Mouse (Mus musculus) adrenal gland, postnatal 36 days (tissue): ENCODE measurements around the gene Myo16. TPM values are rescaled to one million over a fixed set of nuclear protein-coding genes. Genes with fewer than 3 reads are reported as not detected.

Experiments used
- DNase-seq, 2 experiments: peaks; one replicate each; pipeline ENCODE4 v3.0.0; 2021; ENCODE audit warnings: mixed read lengths in 1 of 2
- total RNA-seq, 2 experiments: library from RNA; stranded (reverse); gene quantifications; 2 replicates each; pipeline ENCODE4 v1.2.3; 2021

The Myo16 gene
- total RNA-seq, 2 experiments from 2014 or later, result not detected

DNA sequence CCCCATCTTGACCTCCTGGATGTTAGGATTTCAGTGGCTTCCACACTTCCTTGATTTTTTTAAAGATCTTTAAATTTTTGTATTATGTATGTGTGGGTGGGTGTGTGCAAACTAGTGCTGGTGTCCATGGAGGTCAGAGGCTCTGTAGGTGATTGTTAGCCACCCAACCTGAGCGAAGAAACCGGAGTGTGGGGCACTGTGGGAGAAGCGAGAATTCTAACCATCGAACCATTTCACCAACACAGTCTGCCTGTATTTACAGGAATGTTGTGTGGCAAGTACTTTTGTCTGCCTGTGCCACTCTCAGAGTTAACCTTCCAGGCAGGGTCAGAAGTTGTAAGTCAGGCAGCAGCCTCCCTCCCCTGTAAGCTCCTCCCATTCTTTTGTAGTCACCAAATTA is 22.3 kb downstream of the Myo16 start:
- DNase-seq, result no peak

DNA sequence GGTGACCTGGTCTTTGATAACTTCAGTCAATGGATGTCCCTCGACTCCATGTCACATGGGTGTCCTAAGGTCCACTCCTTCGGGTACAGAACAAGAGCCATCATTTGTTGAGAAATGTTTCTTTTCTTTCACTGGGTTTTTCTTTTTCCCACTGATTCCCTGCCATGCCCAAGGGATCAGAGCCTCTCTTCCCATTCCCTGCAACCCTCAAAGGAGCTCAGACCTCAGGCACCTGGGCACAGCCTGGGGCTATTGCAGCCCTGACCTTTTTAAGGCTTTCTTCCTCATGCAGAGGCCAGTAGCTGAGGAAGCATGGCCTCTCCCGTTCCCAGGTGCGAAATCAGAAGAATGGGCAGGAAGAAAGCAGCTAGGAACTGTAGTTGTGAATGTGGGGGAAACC is 23.4 kb downstream of the Myo16 start:
- no peak for DNase-seq

- no peak for DNase-seq
These were observed 25.3 kb downstream of the Myo16 start for GRCm38 (mm10) chr8:10178986-10179385.

DNA sequence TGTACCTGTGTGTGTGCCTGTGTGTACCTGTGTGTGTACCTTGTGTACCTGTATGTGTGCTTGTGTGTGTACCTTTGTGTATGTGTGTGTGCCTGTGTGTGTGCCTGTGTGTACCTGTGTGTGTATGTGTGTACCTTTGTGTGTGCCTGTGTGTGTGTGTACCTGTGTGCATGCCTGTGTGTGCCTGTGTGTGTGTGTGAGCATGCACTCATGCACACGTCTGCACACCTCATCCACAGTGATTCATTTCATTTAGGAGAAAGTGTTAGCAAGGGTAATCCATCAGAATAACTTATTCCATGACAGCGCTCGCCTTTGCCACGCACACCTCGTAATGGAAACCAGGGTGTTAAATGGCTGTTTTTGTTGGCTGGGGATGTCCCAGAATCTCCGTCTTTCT is 36.9 kb downstream of the Myo16 start:
- DNase-seq, result no peak

DNA sequence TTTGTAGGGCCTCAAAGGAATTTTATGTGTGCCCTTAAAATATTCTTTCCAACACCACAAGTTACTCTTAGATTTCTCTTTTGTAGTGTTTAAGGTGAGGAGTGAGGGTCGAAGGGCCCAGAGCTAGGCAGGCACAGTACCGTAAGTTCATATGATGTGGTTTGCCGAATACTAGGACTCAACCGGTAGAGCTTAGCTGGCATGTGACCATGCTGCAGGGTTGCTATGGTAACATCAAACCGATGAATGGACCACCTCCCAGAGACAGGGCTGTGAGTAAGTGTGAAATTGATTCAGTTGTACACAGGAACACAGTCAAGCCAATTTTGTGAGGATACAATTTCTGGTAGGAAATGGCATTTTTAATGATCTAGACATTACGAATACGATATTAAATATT is 44.5 kb downstream of the Myo16 start:
- DNase-seq, result no peak

- DNase-seq, result no peak
These were observed 45.6 kb downstream of the Myo16 start for GRCm38 (mm10) chr8:10199301-10199700.

DNA sequence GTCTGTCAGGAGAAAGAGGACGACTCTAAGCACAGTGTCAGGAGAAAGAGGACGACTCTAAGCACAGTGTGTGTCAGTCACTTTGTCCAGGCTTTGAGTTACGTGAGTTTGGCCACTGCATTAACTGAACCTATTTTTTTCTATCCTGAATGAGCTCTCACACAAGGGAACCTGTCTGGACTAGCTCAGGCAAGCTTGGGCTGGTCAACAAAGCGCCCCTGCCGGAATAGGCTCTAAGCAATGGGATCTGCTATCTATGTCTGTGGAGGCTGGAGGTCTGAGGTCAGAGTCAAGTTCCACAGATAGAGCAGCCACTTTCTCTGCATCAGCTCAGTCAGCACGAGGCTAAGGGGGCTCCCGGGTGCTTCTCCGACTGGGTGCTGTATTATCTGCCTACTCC is 46.3 kb downstream of the Myo16 start:
- DNase-seq, result no peak

DNA sequence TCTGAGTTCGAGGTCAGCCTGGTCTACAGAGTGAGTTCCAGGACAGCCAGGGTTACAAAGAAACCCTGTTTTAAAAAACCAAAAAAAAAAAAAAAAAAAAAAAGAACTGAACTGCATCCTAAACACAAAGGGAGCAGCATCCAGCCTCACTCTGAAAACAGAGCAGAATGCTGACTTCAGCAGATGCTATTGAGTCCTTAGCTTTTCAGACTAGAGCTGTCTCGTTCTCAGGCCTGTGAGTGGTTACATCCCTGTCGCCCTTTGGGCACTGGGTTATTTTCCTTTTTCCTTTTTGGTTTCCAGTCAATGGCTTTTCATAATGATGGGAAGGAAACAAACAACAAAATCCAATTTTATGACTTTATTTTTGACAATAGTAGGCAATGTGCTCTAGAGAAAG is 61.3 kb downstream of the Myo16 start:
- no peak for DNase-seq

DNA sequence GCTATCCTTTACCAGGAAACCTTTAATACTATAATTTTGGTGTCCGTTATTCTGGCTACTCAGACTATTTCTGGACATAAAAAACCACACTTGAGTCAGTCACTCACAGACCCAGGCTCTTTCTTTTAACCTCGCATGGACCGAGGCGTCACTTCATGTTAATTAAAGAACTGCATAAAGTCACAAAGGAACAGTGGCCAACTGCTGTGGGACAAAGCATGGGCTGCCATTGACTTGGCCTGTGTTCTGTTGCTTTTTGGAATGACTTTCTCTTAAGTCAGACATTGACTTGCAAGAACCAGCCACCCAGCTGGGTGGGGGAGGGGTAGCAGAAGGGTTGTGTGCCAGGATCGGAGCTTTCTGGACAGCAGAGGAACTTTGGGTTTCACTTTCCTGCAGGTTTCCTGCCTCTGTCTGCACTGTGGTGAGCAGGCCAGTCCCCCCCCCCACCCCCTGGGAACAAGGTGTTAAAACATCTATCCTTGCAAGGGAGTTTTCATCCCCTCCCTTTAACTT is 66.1 kb downstream of the Myo16 start:
- DNase-seq, result no peak

- no peak for DNase-seq
These were observed 69.1 kb downstream of the Myo16 start for GRCm38 (mm10) chr8:10222770-10223169.

DNA sequence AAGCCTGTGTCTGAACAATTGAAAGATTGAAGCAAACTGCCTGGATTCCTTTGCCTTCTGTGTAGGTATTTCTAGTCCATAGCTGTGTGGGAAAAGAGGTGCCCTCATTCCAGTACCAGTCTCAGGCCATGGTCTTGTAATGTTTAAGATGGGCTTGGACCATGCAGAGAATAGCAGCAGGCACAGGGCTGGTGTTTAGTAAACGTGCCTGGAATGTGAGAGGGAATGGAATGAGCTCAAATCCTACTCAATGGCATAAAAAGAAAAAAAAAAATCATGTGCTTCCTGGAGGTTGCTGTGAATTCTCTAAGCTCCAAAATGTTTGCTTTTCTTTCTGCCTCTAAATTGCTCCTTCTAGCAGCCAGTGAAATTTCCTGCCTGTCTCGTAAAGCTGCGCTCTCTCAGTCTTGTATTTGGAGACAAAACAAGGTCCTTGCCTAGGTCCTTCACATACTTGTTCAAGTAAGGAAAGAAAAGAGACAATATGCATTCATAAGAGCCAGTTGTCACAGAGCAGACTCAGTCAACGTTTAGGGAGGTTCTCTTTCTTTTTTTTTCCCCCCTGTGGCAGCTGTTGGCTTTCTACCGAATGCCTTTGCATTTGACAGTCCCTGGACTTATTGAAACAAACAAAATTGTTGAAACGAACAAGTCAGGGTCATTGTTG is 70.0 kb downstream of the Myo16 start:
- DNase-seq, result no peak

GRCm38 (mm10) chr8:10224305-10224971 is 70.7 kb downstream of the Myo16 start:
- DNase-seq, result no peak

- DNase-seq, result no peak
These were observed 71.3 kb downstream of the Myo16 start for GRCm38 (mm10) chr8:10225018-10225417.

DNA sequence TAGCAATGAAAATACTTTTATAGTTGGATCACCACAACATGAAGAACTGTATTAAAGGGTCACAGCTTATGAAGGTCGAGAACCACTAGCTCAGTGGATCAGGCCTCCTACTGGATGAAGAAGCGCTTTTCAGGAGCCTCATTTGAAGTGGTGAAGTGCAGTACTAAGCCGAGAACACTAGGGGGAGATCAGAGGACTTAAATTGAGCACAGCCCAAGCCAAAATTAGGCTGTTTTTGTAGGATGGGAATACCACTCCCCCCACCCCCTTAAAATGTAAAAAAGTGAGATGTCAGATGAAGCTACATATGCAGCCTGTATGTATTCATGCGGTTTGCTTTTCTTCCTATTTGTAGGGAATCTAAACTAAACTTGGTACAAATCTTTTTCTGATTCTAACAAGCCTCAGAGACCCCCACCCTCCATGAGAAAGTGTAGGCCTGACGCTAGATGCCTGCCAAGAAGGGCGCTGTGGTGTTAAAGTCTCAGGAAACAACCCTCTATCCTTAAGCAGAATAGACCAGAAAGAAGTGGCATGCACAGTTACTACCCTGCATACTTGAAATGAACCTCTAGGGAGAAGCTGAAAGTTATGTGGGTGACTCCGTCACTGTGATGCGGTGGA is 77.1 kb downstream of the Myo16 start:
- peak; percentile 18 to 47 for DNase-seq

DNA sequence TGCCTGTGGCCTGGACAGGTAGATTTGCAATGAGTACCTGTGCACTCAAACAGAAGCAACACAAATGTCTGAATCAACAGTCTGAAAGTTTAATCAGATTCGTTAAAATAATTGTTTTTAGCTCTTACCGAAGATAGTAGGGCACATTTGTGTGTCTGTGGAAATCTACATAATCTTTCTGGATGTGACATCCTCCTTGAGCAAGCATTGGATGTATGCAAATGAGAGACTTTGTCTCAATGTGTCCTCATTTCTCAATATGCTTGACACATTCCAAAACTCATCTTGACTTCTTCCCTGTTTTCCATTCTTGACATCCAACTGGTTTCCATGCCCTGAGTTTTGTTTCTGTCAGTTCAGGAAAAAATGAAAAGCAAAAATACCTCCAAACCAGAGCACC is 80.8 kb downstream of the Myo16 start:
- no peak for DNase-seq

- no peak for DNase-seq
These were observed 89.6 kb downstream of the Myo16 start for GRCm38 (mm10) chr8:10243344-10243743.

DNA sequence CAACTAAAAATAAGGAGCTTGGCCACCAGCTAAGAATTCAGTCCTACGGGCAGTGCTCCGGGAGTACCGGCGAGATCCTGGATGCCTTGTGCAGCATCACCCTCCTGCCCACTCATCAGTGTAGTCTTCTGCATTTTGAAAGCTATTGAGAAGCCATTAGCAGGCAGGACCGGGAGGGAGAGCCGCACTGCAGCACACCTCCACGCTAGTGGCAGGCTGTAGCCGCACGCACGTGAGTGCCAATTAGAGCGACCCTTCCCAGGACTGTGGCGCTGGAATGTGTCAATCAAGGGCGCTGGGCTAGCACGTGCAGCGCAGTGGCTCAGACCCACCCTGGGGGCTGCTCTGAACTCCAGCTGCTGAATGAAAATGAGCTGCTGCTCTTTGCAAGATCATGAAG is 95.4 kb downstream of the Myo16 start:
- no peak for DNase-seq

DNA sequence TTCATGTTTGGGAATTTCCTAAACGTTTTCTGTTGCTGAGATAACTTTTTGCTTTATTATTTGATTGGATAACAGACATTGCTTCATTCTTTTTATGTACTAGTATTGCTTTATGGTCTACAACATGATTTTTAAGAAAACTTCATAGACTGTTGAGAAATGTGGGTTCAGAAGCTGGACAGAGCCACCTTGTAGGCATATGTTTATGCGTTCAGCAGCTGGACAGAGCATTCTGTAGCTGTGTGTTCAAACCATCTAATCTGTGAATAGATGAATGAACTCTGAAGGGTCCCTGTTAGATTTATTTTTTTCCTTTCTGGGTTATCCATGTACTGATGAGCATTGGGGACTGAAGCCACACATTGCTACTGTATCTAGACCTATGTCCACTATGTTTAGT is 102.0 kb downstream of the Myo16 start:
- no peak for DNase-seq

DNA sequence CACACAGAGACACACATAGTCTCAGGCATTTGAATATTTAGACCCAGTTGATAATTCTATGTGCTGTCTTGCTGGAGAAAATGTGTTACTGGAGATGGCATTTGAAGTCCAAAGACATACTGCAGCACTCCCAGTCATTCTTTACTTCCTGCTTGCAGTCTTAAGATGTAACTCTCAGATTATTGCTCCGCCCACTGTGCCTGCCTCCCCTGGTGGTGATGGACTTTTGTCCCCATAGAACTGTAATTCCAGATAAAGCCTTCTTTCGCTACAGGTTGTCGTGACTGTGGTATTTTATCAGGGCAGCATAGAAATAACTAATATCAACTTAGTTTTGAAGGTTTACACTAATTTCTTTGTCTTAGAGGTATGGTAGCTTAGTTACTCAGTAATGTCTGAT is 102.9 kb downstream of the Myo16 start:
- no peak for DNase-seq

GRCm38 (mm10) chr8:10270094-10270493 is 116.4 kb downstream of the Myo16 start:
- no peak for DNase-seq

DNA sequence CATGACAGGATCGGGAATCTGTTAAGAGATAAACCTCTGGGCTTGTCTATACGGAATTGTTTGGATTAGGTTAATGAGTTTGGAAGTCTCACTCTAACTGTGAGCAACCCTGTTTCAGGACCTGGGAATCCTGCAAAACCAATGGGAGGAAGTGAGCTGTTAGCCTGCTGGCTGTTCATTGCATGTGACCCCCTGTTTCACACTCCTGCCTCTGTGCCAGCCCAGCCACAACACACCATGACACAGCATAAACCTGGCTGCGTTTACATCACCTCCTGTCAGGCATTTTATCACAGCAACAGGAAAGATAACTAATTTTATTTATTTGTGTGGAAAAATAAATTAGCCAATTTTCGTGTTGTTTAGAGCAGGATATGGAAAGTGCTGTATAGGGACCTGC is 138.9 kb downstream of the Myo16 start:
- DNase-seq, result no peak

DNA sequence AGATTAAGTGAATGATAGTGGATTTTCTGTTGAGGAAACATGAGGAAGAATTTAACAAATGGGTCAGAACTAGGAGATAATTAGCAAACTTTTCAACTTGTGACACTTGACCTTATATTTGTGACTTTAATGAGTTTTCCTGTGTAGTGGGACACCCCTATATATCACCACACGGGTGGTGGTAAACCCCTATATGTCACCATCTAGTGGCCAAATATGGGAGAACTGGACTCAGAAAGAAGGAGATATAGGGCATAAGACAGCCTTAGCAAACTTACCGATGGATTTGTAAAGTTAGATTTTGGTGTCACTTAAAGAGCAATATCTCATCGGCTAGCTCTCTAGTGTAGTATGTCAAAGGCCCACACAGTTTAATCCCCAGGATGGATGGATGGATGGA is 147.1 kb downstream of the Myo16 start:
- DNase-seq, result no peak

DNA sequence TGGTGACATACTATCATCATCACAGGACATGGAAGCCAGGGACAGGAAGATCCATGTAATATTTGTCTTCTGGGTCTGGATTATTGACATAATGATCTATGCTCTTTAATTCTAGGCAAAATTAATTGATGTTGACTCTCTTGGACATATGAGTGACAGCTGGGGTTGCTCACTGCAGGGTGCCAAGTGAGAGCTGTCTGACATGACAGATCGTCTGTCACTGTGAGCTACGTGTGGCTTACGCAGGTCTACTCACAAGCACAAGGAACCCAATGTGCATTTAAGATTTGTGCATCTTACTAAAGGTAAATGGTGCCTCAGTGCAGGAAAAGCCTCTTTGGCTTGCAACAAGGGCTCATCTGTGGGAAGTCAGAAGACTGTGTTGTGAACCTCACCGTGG is 149.3 kb downstream of the Myo16 start:
- DNase-seq, result no peak

- DNase-seq, result peak; percentile 4
These were observed 150.3 kb downstream of the Myo16 start for GRCm38 (mm10) chr8:10303992-10304391.
